Mouse (Mus musculus) midbrain, embryonic 10.5 days (tissue): Measurements from ENCODE around the gene Dffb. TPM values are rescaled to one million over a fixed set of nuclear protein-coding genes. Genes with fewer than 3 reads are reported as not detected.

Source experiments
- DNase-seq: peaks from one replicate; pipeline ENCODE4 v3.0.0-alpha.2; 2017; ENCODE audit warnings: low spot score
- H3K27ac ChIP-seq: fragments of 300-500 bp; sonication (generic); replicated peaks from 2 replicates; pipeline ENCODE4 v1.5.1; 2016; ENCODE audit warnings: mild to moderate bottlenecking
- H3K27me3 ChIP-seq: fragments of 300-500 bp; sonication (generic); 2 replicates; pipeline ENCODE4 v1.6.1; 2016; ENCODE audit warnings: low read depth, mild to moderate bottlenecking; ENCODE audit not compliant: poor library complexity, severe bottlenecking
- H3K36me3 ChIP-seq: fragments of 300-500 bp; sonication (generic); 2 replicates; pipeline ENCODE4 v1.6.1; 2016; ENCODE audit warnings: mild to moderate bottlenecking, moderate library complexity
- H3K4me1 ChIP-seq: fragments of 300-500 bp; sonication (generic); 2 replicates; pipeline ENCODE4 v1.6.1; 2016
- H3K4me3 ChIP-seq: fragments of 300-500 bp; sonication (generic); 2 replicates; pipeline ENCODE4 v1.5.1; 2016; ENCODE audit warnings: mild to moderate bottlenecking, moderate library complexity
- H3K9me3 ChIP-seq: fragments of 300-500 bp; sonication (generic); replicated peaks from 2 replicates; pipeline ENCODE4 v1.6.1; 2016; ENCODE audit warnings: mild to moderate bottlenecking
- WGBS: fragments of 180-500 bp; shearing (Covaris S2); methylation state at CpG from one replicate; pipeline ENCODE4 v1.1.7; 2016; 5-methylcytosine and 5-hydroxymethylcytosine counted together
- polyA plus RNA-seq: library from polyadenylated mRNA; unstranded; fragments of >200 nt; fragmentation: Nextera tagmentation; extraction: Ambion mirVana; gene quantifications from 2 replicates; pipeline ENCODE4 v1.2.1, GENCODE M21; 2016

Gene Dffb
- polyA plus RNA-seq, 1 experiment from 2014 or later = 13.1 TPM

DNA sequence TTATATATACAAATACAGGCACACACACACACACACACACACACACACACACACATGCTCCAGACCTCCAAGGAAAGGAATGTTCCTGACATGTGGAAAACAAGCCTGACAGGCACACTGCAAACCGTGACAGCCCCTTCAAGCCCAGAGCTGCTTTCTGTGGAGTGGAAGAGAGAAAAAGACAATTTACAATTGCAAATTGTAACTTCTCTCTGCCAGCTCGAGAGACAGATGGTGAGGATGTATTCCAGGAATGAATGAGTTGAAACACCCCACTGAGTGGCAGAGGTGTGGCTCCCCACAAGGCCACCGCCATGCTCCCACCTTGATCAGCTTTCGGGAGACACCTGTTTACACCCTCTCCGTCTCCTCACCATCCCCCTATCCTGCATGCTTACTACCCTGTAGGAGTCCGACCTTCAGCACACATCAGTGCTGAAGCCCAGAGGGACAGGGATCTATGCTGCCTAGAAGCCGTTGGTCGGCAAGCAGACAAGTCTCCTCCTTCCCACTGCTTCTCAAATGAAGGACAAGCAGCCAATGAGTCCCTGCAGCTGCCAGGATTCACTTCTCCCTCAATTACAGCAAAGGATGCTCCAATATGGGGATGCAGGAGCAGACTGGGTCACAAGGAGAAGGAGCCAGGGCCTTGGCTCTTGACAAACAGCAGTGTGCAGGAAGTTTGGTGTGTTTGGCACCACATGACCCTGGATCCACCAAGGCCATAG lies 57.0 kb downstream of the Dffb start:
- Histone ChIP-seq H3K4me3 (no peak overlapping the region), H3K27me3 (no peaks in the 10 kb centered on the region; the same call in 1 of the 2 replicates), H3K27ac (no peak overlapping the region), H3K4me1 (peaks cover 14% of the 10 kb centered on the region), H3K36me3 (no peaks in the 10 kb centered on the region), H3K9me3 (no peaks in the 10 kb centered on the region)
- 57% methylated on average over 8 of the region's 8 CpGs for WGBS
- no peak for DNase-seq

Other genes starting within 250 kb of the Dffb start
- gene A430005L14Rik, start 17.9 kb downstream of the Dffb start, polyA plus RNA-seq = 138 and 162 TPM in 2 replicates
- 21.5 and 22.8 TPM in 2 replicates for gene Cep104, start 68 bp upstream of the Dffb start, polyA plus RNA-seq
- gene Lrrc47, start 36.6 kb upstream of the Dffb start, polyA plus RNA-seq = 21.3 and 23.0 TPM in 2 replicates
- 18.4 and 21.2 TPM in 2 replicates for gene Smim1, start 51.1 kb upstream of the Dffb start, polyA plus RNA-seq
- gene Ccdc27, start 67.6 kb upstream of the Dffb start, polyA plus RNA-seq = not detected in 2 replicates
- 0.30 and 0.36 TPM in 2 replicates for gene Trp73, start 165.1 kb upstream of the Dffb start, polyA plus RNA-seq
- 47.2 and 53.1 TPM in 2 replicates for gene Wrap73, start 167.2 kb upstream of the Dffb start, polyA plus RNA-seq
- gene Tprgl, start 185.5 kb upstream of the Dffb start, polyA plus RNA-seq = 120 and 129 TPM in 2 replicates
- gene Megf6, start 195.6 kb upstream of the Dffb start, polyA plus RNA-seq = 21.6 and 23.4 TPM in 2 replicates